Mouse (Mus musculus) lung, embryonic 15.5 days (tissue): ENCODE results near the gene Muc1. TPM values are rescaled to one million over a fixed set of nuclear protein-coding genes. Genes with fewer than 3 reads are reported as not detected.
"Not testable (repeated sequence)": the region's sequence is repeated elsewhere in the genome, so short reads cannot be mapped to it uniquely, and the experiment has no call there.

ENCODE experiments used
- ATAC-seq: fragments of 200-750 bp; cut with Nextera tagmentation; 2 replicates; pipeline ENCODE4 v1.8.0; 2017; ENCODE audit warnings: moderate number of reproducible peaks, borderline replicate concordance; ENCODE audit not compliant: low FRiP score, low TSS enrichment; ENCODE audit errors: extremely low read depth
- H3K27ac ChIP-seq: fragments of 300-500 bp; sonication (generic); 2 replicates; pipeline ENCODE4 v1.5.1; 2015; ENCODE audit warnings: moderate library complexity, mild to moderate bottlenecking, inconsistent platforms
- H3K27me3 ChIP-seq: fragments of 300-500 bp; sonication (generic); 2 replicates; pipeline ENCODE4 v1.6.1; 2015; ENCODE audit warnings: inconsistent platforms
- H3K36me3 ChIP-seq: fragments of 300-500 bp; sonication (generic); 2 replicates; pipeline ENCODE4 v1.6.1; 2015; ENCODE audit warnings: inconsistent platforms
- H3K4me1 ChIP-seq: fragments of 300-500 bp; sonication (generic); 2 replicates; pipeline ENCODE4 v1.6.1; 2015; ENCODE audit warnings: inconsistent platforms
- H3K4me2 ChIP-seq: fragments of 300-500 bp; sonication (generic); 2 replicates; pipeline ENCODE4 v1.6.1; 2015; ENCODE audit warnings: inconsistent platforms, mild to moderate bottlenecking, moderate library complexity
- H3K4me3 ChIP-seq: fragments of 300-500 bp; sonication (generic); 2 replicates; pipeline ENCODE4 v1.5.1; 2015; ENCODE audit warnings: mild to moderate bottlenecking, inconsistent platforms
- H3K9ac ChIP-seq: fragments of 300-500 bp; sonication (generic); 2 replicates; pipeline ENCODE4 v1.6.1; 2015; ENCODE audit warnings: inconsistent platforms
- H3K9me3 ChIP-seq: fragments of 300-500 bp; sonication (generic); 2 replicates; pipeline ENCODE4 v1.6.1; 2016; ENCODE audit warnings: inconsistent platforms
- WGBS: fragments of 180-500 bp; shearing (Covaris S2); methylation state at CpG from one replicate; pipeline ENCODE4 v1.1.7; 2015; 5-methylcytosine and 5-hydroxymethylcytosine counted together
- polyA plus RNA-seq: library from polyadenylated mRNA; unstranded; fragments of >200 nt; fragmentation: Nextera tagmentation; extraction: Ambion mirVana; gene quantifications from 2 replicates; pipeline ENCODE4 v1.2.1, GENCODE M21; 2015

The Muc1 gene
- polyA plus RNA-seq, 1 experiment from 2014 or later, result 88.9 TPM

GRCm38 (mm10) chr3:89213803-89214530 lies 14.9 kb upstream of the Muc1 start:
- under 1% methylated on average over 69 of the region's 69 CpGs for WGBS
- peaks cover 13% of the 10 kb centered on the region for H3K36me3 ChIP-seq
- H3K27ac ChIP-seq, result peak overlapping the region; percentile 99
- peak overlapping the region; percentile 72 for H3K4me3 ChIP-seq
- peak overlapping the region; percentile 89 for H3K4me2 ChIP-seq
- peaks cover 46% of the 10 kb centered on the region for H3K4me1 ChIP-seq
- peak overlapping the region; percentile 71 for H3K9ac ChIP-seq
- no peaks in the 10 kb centered on the region for H3K9me3 ChIP-seq
- ATAC-seq, result peak; percentile 92
- no peaks in the 10 kb centered on the region for H3K27me3 ChIP-seq

- H3K36me3 ChIP-seq, result 0 out of 2 replicates have a peak, but pooled peaks cover 4% of the 10 kb centered on the region
- 0% methylated on average over 16 of the region's 19 CpGs for WGBS
- H3K27me3 ChIP-seq, result no peaks in the 10 kb centered on the region
- H3K4me1 ChIP-seq, result peaks cover 55% of the 10 kb centered on the region
- peak within 1 kb of the TSS; percentile 71 for H3K9ac ChIP-seq
- H3K9me3 ChIP-seq, result no peaks in the 10 kb centered on the region
- peak within 1 kb of the TSS; percentile 72 for H3K4me3 ChIP-seq
- H3K4me2 ChIP-seq, result peak within 1 kb of the TSS; percentile 89
- ATAC-seq, result no peak
- peak within 1 kb of the TSS; percentile 99 for H3K27ac ChIP-seq
Measured at GRCm38 (mm10) chr3:89214681-89215411, 14.0 kb upstream of the Muc1 start, which contains the start of gene Thbs3. Gene Thbs3 (plus strand): TSS chr3:89215180.

- no peaks in the 10 kb centered on the region for H3K27me3 ChIP-seq
- no peaks in the 10 kb centered on the region for H3K9me3 ChIP-seq
- no peak overlapping the region for H3K9ac ChIP-seq
- H3K36me3 ChIP-seq, result no peaks in the 10 kb centered on the region
- H3K27ac ChIP-seq, result peak overlapping the region; percentile 99
- H3K4me3 ChIP-seq, result peak overlapping the region; percentile 72
- H3K4me2 ChIP-seq, result peak overlapping the region; percentile 89
- ATAC-seq, result peak; percentile 13; the same call in 1 of the 2 replicates
- peaks cover 60% of the 10 kb centered on the region for H3K4me1 ChIP-seq
- under 1% methylated on average over 6 of the region's 6 CpGs for WGBS
Measured at GRCm38 (mm10) chr3:89215853-89216252, 13.0 kb upstream of the Muc1 start.

- not testable (repeated sequence) for H3K9me3 ChIP-seq
- H3K4me2 ChIP-seq, result peak overlapping the region; percentile 89; the same call in 1 of the 2 replicates
Measured at GRCm38 (mm10) chr3:89216407-89216806, 12.4 kb upstream of the Muc1 start.

GRCm38 (mm10) chr3:89218271-89218670 lies 10.6 kb upstream of the Muc1 start:
- Histone ChIP-seq H3K9me3 (no peaks in the 10 kb centered on the region), H3K4me2 (peak overlapping the region; percentile 36), H3K4me3 (no peak overlapping the region), H3K27me3 (no peaks in the 10 kb centered on the region), H3K36me3 (no peaks in the 10 kb centered on the region), H3K27ac (peak overlapping the region; percentile 89), H3K4me1 (peaks cover 49% of the 10 kb centered on the region), H3K9ac (no peak overlapping the region)
- ATAC-seq, result 0 out of 2 replicates have a peak, but pooled peaks have one; percentile 7
- WGBS, result 57% methylated on average over 1 of the region's 1 CpGs

More at GRCm38 (mm10) chr3:89216407-89216806, 12.4 kb upstream of the Muc1 start:
- peaks cover 60% of the 10 kb centered on the region for H3K4me1 ChIP-seq
- H3K9ac ChIP-seq, H3K27me3 ChIP-seq, ATAC-seq, H3K36me3 ChIP-seq, H3K4me3 ChIP-seq, H3K27ac ChIP-seq: not testable (repeated sequence)
- 74% methylated on average over 7 of the region's 7 CpGs for WGBS

GRCm38 (mm10) chr3:89219546-89219945 lies 9.3 kb upstream of the Muc1 start:
- H3K9ac ChIP-seq, result no peak overlapping the region
- H3K27ac ChIP-seq, result peak overlapping the region; percentile 89

GRCm38 (mm10) chr3:89221167-89221566 lies 7.7 kb upstream of the Muc1 start:
- Histone ChIP-seq H3K9ac (no peak overlapping the region), H3K27ac (no peak overlapping the region), H3K4me1 (peaks cover 36% of the 10 kb centered on the region), H3K9me3 (no peaks in the 10 kb centered on the region), H3K27me3 (no peaks in the 10 kb centered on the region), H3K4me2 (no peak overlapping the region), H3K4me3 (no peak overlapping the region), H3K36me3 (no peaks in the 10 kb centered on the region)
- 72% methylated on average over 5 of the region's 5 CpGs for WGBS
- ATAC-seq, result no peak

More at GRCm38 (mm10) chr3:89219546-89219945, 9.3 kb upstream of the Muc1 start:
- peaks cover 46% of the 10 kb centered on the region for H3K4me1 ChIP-seq
- 11% methylated on average over 8 of the region's 8 CpGs for WGBS
- no peaks in the 10 kb centered on the region for H3K9me3 ChIP-seq
- no peaks in the 10 kb centered on the region for H3K36me3 ChIP-seq
- H3K4me2 ChIP-seq, result peak overlapping the region; percentile 36; the same call in 1 of the 2 replicates
- no peaks in the 10 kb centered on the region for H3K27me3 ChIP-seq
- ATAC-seq, result no peak
- H3K4me3 ChIP-seq, result no peak overlapping the region

GRCm38 (mm10) chr3:89224796-89225195 lies 4.1 kb upstream of the Muc1 start:
- Histone ChIP-seq H3K9me3 (no peaks in the 10 kb centered on the region), H3K27ac (no peak overlapping the region), H3K4me2 (peak overlapping the region; percentile 83), H3K36me3 (no peaks in the 10 kb centered on the region), H3K9ac (no peak overlapping the region), H3K4me3 (peak overlapping the region; percentile 46; the same call in 1 of the 2 replicates), H3K4me1 (peaks cover 28% of the 10 kb centered on the region), H3K27me3 (peaks cover 10% of the 10 kb centered on the region; the same call in 1 of the 2 replicates)
- no peak for ATAC-seq
- 69% methylated on average over 11 of the region's 11 CpGs for WGBS

- no peak for ATAC-seq
- Histone ChIP-seq H3K27ac (peak overlapping the region; percentile 91), H3K9me3 (no peaks in the 10 kb centered on the region), H3K4me3 (peak overlapping the region; percentile 46), H3K27me3 (peaks cover 10% of the 10 kb centered on the region; the same call in 1 of the 2 replicates), H3K36me3 (no peaks in the 10 kb centered on the region), H3K9ac (no peak overlapping the region), H3K4me1 (peaks cover 25% of the 10 kb centered on the region), H3K4me2 (peak overlapping the region; percentile 83)
- WGBS, result 53% methylated on average over 12 of the region's 12 CpGs
Measured at GRCm38 (mm10) chr3:89225321-89225815, 3.5 kb upstream of the Muc1 start.

- peak overlapping the region; percentile 91 for H3K27ac ChIP-seq
- WGBS, result 43% methylated on average over 4 of the region's 4 CpGs
- peak overlapping the region; percentile 83 for H3K4me2 ChIP-seq
- peaks cover 12% of the 10 kb centered on the region; the same call in 1 of the 2 replicates for H3K27me3 ChIP-seq
- H3K4me3 ChIP-seq, result peak overlapping the region; percentile 46
- H3K36me3 ChIP-seq, result no peaks in the 10 kb centered on the region
- ATAC-seq, result no peak
- H3K4me1 ChIP-seq, result peaks cover 28% of the 10 kb centered on the region
- H3K9ac ChIP-seq, result peak overlapping the region; percentile 46; the same call in 1 of the 2 replicates
- no peaks in the 10 kb centered on the region for H3K9me3 ChIP-seq
Measured at GRCm38 (mm10) chr3:89225918-89226317, 2.9 kb upstream of the Muc1 start.

- Histone ChIP-seq H3K9ac (peak overlapping the region; percentile 46), H3K9me3 (no peaks in the 10 kb centered on the region), H3K4me3 (peak overlapping the region; percentile 46), H3K36me3 (no peaks in the 10 kb centered on the region), H3K27ac (peak overlapping the region; percentile 91), H3K4me2 (peak overlapping the region; percentile 83), H3K27me3 (peaks cover 13% of the 10 kb centered on the region; the same call in 1 of the 2 replicates), H3K4me1 (peaks cover 29% of the 10 kb centered on the region)
- no peak for ATAC-seq
- 36% methylated on average over 11 of the region's 11 CpGs for WGBS
Measured at GRCm38 (mm10) chr3:89226361-89226760, 2.5 kb upstream of the Muc1 start.
